Mouse (Mus musculus): ENCODE measurements around the gene E2f2.

Gene E2f2

GRCm38 (mm10) chr4:136172011-136172541 is at the start of gene E2f2:
Gene E2f2 (plus strand): TSS chr4:136172394.
- DNase-seq (ENCODE audit: low read depth, low spot score), result peak; percentile 83

- DNase-seq (ENCODE audit: low read depth, low spot score), result no peak
Observed at GRCm38 (mm10) chr4:136123111-136123791, 48.9 kb upstream of the E2f2 start.

GRCm38 (mm10) chr4:136123792-136124161 is 48.4 kb upstream of the E2f2 start:
- no peak for DNase-seq (ENCODE audit: low read depth, low spot score)

- DNase-seq (ENCODE audit: low read depth, low spot score), result no peak
Observed at GRCm38 (mm10) chr4:136124581-136124980, 47.6 kb upstream of the E2f2 start.

- no peak for DNase-seq (ENCODE audit: low read depth, low spot score)
Observed at GRCm38 (mm10) chr4:136125458-136125857, 46.7 kb upstream of the E2f2 start.

DNA sequence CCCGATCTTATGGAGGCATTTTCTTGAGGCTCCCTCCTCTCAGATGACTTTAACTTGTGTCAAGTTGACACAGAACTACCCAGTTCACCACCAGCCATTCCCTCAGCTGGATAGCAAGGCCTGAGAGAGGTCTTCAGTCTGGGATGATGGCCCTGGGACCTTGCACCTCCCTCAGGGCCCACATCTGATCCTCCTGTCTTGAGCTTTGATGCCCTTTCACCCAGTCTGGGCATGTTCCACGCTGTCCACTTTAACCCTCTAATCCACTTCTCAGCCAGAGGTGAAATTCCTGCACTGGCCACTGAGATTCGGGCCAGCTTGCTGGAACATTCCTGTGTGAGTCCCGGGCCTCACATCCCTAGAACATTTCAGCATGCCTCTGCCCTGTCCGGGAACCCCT is 46.2 kb upstream of the E2f2 start:
- DNase-seq (ENCODE audit: low read depth, low spot score), result no peak

- no peak for DNase-seq (ENCODE audit: low read depth, low spot score)
Observed at GRCm38 (mm10) chr4:136127670-136128069, 44.5 kb upstream of the E2f2 start.

DNA sequence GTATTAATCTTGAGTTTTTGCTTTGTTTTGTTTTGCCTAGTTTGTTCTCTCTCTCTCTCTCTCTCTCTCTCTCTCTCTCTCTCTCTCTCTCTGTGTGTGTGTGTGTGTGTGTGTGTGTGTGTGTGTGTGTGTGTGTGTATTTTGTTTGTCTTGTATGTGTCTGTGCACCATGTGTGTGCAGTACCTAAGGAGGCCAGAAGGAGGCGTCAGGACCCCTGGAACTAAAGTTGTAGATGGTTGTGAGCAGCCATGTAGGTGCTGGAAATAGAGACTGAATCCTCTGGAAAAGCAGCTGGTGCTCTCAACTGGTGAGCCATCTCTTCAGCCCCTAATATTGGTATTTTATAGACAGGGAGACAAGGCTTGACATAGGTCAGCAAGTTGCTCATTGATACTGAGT is 42.4 kb upstream of the E2f2 start:
- no peak for DNase-seq (ENCODE audit: low read depth, low spot score)

DNA sequence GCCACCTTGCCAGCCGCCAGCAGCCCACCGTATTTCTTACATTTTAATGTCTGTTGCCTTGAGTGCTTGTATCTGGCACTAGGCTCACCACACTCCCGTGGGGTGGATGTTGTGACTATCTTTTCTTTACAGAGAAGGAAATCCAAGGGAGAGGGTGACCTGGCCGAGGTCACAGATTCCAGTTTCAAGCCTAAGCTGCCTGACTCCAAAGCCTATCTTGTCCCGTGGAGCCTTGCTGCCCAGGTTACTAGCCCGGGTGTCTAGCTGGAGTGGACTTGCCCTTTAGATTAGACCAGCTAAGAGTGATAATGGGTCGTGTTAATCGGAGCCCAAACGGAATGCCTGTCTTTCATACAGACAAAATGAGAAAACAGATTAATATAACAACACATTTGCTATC is 38.4 kb upstream of the E2f2 start:
- DNase-seq (ENCODE audit: low read depth, low spot score), result no peak

- peak; percentile 63 for DNase-seq (ENCODE audit: low read depth, low spot score)
Observed at GRCm38 (mm10) chr4:136134418-136134977, 37.7 kb upstream of the E2f2 start.

- DNase-seq (ENCODE audit: low read depth, low spot score), result peak; percentile 76
Observed at GRCm38 (mm10) chr4:136134978-136135873, 37.0 kb upstream of the E2f2 start.

DNA sequence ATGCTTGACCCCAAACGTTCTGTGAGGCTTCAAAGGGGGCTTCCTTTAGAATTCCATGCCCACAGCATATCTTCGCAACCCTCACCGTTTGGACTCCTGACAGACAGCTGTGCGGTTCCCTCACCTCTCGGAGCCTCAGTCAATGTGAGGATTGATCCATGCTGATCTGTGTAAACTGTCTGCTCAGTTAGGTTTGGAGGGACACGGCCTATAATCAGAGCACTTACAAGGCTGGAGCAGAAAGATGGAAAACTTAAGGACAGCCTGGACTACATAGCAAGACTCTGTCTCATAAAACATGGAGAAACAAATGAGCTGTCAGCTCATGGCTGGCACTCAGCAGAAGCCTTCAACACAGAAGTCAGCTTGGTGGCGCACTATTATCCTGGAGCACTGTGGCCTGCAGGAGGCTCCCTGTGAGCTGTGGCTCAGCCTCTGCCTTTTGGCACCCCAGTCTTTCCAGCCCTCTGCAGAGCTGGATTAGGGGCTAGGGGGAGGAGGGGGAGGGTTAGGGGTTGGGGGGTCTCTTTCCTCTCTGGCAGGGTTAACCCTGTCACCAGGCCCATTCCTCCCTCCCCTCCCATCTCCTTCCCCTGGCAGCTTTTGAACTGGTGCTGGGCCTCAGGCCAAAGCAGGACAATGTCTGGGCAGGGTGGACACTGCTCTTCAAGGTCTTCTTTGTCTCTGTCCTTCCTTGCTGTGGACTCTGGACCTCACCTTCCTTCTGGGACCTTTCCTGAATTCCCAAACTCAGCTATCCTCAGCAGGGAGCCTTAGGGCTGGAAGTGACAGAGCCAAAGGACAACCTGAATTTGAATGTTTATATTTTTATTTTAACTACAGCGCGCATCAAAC is 36.1 kb upstream of the E2f2 start:
- peak; percentile 41 for DNase-seq (ENCODE audit: low read depth, low spot score)

GRCm38 (mm10) chr4:136139326-136140110 is 32.7 kb upstream of the E2f2 start:
- no peak for DNase-seq (ENCODE audit: low read depth, low spot score)

DNA sequence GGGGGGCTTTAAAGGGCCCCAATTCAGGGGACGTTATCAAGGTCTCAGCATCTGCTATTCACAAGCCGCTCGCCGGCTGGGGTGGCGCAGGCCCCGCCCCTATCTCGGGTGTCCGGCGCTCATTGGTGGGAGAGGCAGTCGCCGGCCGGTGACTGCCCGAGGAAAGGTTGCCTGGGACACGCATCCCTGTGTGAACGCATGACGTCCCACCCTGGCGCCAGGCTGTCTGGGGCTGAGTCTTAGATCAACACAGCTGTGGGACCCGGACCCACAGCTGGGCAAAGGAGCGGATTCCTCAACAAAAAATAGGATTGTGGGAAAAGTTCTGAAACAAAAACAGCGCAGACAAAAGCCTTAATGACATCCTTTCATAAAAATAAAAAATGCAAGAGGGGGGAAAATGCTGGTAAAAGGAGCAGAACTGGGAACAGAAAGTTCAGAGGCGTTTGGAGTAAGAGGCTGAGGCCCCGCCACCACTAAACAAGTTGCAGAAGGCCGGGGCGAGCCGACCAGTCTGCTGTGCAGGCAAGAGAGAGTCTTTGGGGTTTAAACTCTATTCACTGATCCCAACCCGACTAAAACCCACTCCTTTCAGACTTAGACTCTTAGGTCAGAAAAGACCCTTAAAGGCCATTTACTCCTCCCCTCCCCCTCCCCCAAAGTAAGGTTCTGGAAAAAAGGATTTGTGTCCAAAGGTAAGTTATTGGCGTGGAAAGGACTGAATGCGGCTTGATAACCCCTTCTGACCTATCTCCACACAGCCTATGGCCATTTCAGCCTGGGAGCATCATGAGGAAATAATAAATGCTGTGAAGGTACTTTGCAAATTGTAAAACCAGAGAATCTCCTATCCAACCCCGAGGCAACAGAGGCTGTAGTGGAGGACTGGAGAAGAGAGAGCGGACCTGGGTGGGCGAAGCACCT is 31.6 kb upstream of the E2f2 start:
- DNase-seq (ENCODE audit: low read depth, low spot score), result peak; percentile 99

GRCm38 (mm10) chr4:136142267-136143192 is 29.7 kb upstream of the E2f2 start:
- no peak for DNase-seq (ENCODE audit: low read depth, low spot score)

DNA sequence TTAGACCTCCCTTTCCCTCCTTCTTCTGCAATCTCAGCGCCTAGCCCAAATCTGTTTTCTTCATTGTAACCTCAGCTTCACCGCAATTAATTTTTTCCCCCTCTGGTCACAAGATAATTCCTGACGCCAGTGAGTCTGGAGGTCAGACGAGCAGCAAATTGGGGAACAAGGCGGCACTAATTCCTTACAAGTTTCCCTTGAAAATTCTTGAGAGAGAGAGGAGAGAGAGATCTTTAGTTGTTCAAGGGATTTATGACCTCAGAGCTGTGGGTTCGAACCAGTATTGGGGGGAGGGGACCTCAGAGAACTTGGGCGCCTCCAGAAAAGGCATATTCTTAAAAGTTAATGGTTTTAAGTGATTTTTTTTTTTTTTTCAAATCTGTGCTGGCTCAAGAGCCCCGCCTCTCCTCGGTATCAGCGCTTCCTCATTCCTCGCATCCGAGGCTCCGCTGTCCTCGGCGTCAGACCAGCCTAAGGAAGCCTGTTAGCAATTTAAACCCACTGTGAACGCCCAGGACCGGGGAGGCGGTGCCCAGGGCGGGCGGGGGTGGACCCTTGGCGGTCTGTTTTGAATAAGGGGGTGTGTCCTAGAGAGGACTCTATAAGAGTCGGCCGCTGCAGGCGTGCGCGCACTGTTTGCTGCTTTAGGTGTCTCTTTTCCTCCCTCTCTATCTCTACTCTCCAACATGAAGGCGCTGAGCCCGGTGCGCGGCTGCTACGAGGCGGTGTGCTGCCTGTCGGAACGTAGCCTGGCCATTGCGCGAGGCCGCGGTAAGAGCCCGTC is 28.8 kb upstream of the E2f2 start, which contains the start of gene Id3:
TSS of gene Id3 (plus strand) at position 305 of the 784 bp plus-strand sequence.
- DNase-seq (ENCODE audit: low read depth, low spot score), result peak; percentile 96

GRCm38 (mm10) chr4:136144126-136144926 is 27.9 kb upstream of the E2f2 start:
- DNase-seq (ENCODE audit: low read depth, low spot score), result peak; percentile 59

All from forelimb bud, embryonic 11.5 days (tissue).